Mouse (Mus musculus): ENCODE measurements around the gene Vwf.

Gene Vwf

DNA sequence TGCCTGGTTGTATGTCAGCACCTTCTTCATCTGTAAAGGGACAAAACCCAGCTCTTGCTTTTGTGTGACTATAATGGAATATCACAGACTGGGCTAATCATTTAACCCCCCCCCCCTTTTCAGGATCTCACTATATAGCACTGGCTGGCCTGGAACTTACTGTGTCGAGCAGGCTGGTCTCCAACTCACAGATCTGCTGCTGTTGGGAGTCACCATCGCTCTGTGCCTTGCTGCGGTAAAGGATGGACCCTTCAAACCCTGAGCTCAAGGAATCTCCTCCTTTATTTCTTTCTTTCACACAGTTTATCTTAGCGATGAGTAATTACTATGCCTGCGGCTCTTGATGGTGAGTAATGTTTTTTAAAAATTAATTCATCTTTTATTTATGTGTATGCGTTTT is at the start of gene Vwf:
Gene Vwf (plus strand): TSS at position 301 of the 400 bp plus-strand sequence.
- no peak for DNase-seq (ENCODE audit: low spot score)

DNA sequence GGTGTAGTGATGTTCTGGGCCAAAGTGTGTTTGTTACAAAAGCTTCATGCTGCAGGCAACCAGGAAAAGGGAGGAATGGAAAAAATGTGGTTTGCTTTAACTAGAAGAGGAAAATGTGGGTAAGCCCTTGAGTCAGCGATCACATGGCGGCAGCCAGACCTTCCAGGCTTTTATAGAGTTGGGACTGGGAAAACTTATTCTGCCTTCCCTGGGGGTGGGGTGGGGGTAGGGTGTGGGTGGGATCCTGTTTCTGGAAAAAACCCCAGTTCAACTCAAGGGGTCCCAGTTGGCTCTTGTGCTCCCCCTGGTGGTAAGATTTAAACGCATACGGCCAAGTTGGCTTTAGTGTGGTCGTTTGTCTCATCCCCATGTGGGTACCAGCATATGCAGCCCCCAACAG is 48.5 kb upstream of the Vwf start:
- DNase-seq (ENCODE audit: low spot score), result no peak

DNA sequence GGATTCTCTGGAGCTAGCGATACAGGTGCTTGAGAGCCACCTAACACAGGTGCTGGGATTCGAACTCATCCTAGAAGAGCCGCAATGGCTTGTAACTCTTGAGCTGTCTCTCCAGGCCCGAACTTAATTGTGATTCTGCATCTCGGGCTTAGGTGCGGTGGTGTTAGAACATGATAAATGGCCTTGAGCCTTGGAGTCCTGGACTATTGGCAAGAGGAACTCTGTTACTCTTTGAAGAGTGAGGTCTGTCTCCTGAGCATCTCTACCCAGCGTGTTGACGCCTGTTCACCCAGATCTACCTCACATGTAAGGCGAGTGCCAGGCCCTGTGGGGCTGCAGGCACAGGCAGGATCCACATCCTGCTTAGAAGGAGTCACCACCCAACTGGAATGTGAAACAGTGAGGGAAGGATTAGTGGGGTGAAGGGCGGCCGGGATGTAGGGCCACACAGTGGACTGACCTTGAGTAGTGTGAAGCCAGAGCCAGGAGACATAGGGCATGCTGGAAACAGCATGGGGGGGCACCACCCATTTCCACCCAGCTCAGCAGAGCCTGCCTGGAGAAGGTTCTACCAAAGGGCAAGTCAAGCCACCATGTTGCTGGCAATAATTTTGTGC is 43.3 kb upstream of the Vwf start:
- no peak for DNase-seq (ENCODE audit: low spot score)

DNA sequence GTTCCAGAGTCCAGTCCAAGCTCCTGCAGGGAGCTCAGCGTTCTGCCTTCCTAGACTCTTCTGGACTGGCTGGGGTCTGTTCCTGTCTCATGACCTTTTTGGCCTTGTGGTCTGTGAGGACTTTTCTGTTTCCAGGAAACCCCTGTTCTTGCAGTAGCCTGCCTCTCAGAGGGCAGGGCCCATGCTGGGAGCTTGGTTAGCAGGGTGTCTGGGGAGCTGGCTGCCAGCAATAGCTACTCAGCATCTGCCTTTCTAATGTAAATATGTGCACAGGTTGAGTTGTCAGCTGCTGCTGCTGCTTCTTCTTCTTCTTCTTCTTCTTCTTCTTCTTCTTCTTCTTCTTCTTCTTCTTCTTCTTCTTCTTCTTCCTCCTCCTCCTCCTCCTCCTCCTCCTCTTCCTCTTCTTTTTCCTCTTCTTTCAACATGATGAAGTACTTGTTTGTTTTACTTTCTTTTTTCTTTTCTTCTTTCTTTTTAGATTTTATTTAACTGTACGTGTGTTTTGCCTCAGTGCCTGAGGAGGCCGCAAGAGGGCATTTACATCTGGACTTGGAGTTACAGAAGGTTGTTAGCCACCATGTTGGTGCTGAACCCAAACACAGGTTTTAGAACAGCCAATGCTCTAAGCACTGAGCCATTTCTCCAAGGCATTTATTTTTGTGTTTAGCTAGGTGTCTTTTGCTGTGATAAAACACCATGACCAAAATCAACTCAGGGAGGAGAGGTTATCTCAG is 41.8 kb upstream of the Vwf start:
- no peak for DNase-seq (ENCODE audit: low spot score)

DNA sequence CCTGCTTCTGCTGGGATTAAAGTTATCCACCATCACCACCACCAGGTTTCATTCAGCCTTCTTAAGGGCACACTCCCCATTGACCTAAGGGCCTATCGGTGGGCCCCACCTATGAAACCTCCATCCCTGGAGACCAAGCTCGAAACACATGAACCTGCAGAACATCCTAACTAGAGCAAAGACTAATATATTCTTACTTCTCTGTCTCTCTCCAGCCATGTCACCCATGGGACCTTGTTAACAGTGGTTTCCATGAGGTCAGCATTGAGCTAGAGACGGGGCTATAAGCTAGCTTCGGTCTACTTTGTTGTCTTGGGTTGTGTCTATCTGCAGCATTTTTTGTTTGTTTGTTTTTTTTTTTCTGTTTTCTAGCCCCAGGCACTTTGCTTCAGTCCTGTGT is 40.1 kb upstream of the Vwf start:
- DNase-seq (ENCODE audit: low spot score), result no peak

DNA sequence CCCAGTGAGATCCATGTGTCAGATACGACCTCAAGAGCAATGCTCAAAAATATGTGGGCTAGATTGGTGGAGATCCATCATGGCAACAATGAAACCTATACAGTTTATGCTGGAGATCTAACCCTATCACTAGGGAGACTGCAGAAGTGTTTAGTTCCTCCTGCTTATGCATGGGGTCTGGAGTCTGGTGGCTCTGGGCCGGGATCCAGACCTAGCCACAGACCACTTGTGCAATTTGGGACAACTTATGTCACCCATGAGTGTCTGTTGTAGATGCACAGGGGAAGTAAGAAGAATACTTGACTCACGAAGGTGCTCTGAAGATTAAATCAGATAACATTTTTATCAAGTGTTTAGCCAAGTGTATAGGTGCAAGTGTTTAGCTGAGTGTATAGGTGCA is 36.8 kb upstream of the Vwf start:
- DNase-seq (ENCODE audit: low spot score), result no peak

DNA sequence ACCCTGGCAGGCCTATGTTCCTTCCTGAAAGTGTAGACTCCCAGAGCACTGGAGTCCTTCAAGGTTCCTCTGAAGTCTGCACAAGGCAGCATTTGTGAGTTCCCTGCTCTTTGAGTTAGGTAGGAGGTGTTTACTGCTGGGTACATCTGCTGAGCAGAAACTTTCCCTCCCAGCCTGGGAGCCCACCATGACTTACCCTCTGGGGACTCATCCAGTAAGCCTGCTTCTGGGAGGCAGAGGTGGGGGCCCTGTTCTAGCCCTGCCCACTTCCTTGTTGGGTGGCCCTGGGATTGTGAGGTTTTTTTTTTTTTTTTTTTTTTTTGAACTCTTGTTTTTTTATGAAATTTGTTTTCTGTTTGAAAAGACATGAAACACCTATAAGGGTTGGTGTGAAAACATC is 35.9 kb upstream of the Vwf start:
- DNase-seq (ENCODE audit: low spot score), result no peak

DNA sequence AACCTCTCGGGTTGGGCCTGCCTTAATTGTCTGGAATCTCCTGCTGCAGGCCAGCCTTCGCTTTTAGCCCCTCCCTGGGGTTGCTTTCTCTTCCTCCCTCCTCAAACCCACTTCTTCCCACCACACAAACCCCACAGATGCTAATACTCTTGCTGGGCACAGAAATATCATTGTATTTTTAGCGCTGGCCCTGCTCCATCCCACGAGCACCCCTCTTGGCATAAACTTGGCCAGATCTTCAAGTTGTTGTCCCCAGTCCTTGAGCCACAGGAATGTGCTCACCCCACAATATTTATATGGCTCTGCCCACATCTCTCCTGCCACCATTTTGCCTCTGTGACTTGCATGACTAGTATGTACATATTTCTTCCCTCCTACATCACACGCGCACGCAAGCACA is 35.4 kb upstream of the Vwf start:
- DNase-seq (ENCODE audit: low spot score), result no peak

DNA sequence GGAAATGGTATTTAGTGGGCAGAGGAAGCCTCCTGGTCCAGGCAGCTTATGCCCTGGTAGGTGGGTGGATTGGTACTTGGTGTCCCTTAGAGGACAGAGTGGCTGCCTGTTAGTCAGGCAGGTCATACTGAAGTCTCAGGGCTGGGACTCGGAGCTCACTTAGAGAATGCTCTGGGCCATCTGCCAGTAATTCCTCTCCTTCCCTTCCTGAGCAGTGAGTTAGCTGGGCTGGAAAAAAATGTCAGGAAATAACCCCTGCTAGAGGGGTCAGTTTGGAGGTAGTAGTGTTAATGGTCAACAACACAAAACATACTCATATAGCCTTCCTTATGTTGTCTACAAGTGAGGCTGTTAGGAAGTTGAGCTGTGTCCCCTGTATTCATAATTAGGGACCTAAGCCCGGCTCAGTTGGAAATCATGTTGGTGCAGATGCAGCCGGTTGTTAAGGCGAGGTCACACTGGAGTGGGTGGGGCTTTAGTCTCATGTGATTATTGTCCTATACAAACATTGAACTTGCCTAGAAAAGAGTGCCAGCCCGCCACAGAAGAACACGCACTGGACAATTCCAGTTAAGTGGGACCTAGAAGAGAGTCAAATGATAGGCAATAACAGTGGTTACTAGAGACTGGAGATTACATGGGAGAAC is 33.5 kb upstream of the Vwf start:
- DNase-seq (ENCODE audit: low spot score), result no peak

DNA sequence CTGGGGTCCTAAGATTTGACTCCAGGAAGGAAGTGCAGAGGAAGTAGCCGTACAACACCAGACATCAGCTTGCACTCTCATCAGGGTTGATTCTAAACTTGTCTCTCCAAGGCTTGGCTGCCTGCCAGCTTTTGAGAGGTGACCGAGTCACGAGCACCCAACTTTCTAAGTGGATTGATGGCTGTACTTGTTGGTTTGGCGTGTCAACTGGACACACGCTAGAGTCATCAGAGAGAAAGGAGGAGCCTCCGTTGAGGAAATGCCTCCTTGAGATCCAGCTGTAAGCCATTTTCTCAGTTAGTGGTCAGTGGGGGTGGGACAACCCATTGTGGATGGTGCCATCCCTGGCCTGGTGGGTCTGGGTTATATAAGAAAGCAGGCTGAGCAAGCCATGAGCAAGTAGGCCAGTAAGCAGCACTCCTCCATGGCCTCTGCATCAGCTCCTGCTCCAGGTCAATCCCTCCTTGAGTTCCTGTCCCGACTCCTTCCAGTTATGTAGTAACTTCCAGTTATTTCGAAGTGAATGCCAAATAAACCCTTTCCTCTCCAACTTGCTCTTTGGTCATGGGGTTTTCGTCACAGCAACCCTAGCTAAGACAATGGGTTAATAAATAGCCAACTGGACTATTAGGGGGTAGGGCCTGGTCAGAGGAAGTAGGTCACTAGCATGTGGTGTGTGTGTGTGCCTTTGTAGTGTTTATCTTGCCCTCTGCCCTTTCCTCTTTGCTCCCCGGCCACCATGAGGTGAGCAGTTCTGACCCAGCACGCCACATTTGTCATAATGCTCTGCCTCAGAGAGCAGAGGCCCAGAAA is 30.9 kb upstream of the Vwf start:
- DNase-seq (ENCODE audit: low spot score), result no peak

DNA sequence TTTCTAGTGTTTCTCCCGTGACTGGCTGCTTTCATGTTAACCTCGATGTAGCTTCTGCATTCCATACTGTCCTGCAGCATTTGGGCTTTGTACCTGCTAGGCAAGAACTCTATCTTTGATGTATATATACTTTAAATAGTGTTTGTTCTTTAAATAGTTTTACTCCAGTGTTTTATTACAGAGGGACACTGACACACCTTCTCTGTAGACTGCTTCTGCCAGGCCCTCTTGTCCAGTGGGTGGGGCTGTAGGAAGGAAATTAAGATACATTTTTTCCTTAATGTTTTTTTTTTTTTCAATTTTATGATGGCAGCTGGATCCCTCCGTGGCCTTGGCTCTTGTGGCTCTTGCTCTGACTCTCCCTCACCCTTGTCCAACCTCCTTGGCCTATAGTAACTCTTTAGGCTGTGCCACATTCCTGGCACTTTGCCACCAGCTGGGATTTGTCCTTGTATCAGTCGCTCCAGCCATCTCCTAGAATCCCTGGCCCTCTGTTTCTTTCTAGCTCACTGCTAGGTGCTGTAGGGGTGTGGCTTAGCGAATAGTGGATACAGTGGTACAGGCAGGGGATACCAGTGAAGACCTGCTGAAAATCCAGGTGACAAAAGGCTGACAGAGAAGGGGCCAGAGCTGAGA is 24.9 kb upstream of the Vwf start:
- no peak for DNase-seq (ENCODE audit: low spot score)

DNA sequence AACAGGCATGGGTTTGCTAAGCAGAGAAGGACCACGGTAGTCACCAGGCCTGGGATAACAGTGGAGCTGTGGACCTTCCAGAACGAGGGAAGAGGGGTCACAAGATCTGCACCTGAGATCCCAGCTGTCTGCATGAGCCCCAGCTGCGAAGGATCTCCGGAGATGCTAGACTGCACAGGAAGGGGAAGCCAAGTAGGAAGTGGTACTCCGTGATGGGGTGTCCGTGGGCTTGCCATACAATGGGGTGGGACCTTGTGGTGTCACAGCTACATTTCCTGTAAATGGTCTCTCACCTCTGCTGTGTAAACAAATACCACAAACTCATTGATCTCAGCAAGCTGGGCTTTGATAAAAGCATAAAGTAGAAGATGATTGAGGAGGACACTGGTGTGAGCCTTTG is 22.5 kb upstream of the Vwf start:
- no peak for DNase-seq (ENCODE audit: low spot score)

DNA sequence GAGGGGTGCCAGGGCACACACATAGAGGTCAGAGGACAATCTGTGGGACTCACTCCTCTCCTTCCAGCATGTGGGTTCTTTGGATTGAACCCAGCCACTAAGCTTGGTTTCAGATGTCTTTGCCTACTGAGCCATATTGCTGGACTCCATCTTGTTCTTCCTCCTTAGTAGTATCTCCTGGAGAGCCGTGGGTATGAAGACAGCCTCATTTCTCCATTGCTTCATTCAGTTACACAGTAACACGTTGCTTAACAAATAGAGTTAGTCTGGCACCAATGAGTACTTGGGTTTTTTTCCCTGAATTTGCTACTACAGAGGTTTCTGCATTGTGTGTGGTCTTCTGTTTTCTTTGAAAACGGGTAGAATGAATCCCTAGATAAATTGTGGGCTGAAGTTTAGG is 20.5 kb upstream of the Vwf start:
- no peak for DNase-seq (ENCODE audit: low spot score)

DNA sequence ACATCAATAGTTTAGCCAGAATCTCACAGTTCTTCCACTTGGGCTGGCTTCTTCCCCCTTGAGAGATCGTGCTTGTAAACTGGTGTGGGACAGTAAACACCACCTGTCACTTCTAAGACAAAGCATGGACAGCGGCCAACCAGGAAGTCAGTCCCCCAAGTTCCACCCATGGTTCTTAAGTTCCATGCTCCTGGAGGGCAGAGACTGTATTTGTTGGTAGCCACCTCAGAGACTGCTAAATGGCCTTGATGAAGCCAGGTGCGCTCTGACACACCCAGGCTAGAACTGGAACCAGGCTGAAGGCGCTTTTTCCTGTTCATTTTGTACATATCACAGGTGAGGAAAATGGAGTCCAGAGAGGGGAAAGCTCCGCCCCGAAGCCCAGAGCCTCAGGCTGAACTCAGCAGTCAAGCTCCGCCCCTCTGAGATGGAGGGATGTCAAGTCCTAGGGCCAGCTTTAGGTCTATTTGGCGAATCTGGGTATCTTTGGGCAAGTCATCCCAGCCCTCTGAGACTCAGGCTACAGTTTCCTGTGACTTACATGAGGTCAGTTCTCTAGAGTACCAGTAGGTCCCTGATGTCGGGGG is 17.9 kb upstream of the Vwf start:
- DNase-seq (ENCODE audit: low spot score), result no peak

DNA sequence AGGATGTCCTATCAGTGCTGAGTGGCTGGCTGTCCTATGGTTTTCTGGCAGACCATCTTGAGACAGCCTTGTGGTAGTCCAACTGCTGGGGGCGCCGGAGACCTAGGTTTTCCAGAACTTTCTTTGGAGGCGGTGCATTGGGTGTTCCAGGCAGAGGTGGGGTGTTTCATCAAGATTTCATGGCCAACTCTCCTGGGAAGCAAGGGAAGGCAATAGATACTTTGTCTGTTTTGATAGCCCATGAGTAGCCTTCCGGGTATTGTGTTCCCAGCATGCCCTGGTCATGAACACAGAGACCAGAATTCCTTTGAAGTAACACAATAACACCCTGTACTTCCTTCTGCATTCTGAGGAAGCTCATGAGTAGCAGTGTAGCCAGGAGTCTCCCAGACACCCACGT is 17.1 kb upstream of the Vwf start:
- no peak for DNase-seq (ENCODE audit: low spot score)

DNA sequence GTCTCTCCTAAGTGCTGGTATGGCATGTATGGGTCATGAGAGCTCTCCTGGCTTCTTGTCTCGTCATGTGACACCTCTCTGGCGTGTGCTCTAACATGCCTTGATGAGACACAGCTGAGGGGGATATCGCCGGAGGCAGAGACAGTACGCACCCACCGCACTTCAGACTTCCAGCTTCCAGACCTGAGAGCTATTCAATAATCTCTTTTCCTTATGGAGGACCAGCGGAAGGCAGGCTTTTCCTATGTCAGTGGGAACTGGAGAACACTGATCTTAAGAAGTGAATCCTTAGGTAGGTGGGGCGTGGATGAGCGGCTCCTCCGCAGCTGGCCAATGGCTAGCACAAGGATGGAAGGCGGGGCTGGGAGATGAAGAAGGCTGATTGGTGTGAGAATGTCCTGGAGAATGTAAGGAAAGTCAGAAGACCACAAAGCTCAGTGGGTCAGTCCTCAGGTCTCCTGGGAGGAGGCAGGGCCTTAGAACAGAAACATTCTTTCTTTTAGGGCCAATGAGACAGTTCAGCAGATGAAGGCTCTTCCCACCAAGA is 13.4 kb upstream of the Vwf start:
- DNase-seq (ENCODE audit: low spot score), result no peak

DNA sequence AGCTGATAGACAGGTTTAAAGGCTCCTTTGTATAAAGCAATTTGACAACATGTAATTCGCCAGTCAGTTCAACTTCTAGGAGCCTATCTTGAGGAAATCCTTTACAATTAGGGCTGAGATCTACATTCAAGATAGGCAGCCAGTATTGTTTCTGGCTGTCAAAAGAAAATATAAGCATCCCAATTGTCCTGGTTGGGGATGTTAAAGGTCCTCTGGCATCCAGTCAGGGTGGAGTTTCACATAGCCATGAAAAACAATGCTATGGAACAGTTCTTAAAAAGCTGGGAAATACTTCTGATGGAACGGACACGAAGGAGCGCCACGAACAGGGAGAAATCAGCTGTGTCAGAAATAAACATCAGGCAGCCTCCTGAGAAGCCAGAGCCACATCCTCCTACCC is 11.6 kb upstream of the Vwf start:
- DNase-seq (ENCODE audit: low spot score), result no peak

DNA sequence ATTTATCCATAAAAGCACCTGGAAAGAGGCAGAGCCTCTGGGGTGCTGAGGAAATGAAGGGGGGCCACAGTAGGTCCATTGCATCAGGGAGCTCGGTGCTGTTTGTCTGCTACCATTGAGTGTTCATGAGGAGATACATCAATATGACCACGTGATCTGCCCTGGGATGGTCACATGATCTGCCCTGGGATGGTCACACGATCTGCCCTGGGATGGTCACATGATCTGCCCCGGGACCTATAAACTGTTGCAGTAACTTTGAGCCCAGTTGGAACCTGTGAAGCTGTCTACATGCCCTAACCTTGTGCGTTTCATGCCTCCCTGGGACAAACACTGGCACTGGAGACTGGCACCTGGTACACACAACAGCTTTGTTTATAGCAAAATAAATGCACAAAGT is 8.1 kb upstream of the Vwf start:
- DNase-seq (ENCODE audit: low spot score), result no peak

DNA sequence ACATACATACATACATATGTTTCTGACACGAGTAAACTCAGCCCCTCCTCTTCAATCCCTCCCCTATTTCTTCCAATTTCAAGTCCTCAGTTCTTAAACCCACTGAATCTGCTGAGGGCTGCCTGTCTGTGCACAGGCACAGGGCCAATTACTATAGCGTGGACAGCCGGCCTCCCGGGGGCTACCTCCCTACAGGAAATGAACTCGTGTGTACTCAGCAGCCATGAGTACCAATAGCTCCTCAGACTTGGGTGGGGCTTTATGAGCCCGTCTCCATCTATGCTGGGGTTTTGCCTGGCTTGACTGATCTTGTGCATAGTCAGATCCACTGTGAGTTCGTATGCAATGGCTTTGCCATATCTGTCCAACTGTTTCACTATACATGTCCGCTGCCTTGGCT is 7.2 kb upstream of the Vwf start:
- no peak for DNase-seq (ENCODE audit: low spot score)

DNA sequence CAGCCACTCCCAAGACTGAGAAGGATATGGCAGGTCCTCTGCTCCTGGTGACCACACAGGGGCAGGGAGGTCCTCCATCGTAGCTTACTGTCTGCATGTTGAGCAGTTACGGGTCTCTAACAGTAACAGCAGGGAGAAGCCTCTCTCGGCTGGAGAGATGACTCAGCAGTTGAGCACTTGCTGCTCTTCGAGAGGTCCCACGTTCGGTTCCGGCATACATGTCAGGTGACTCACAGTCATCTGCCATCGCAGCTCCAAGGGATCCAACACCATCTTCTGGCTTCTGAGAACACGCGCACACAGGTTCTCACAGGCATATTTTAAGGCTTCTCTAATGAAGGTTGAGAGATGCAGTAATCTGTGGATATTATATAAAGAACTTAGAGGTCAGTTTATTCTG is 6.4 kb upstream of the Vwf start:
- no peak for DNase-seq (ENCODE audit: low spot score)

DNA sequence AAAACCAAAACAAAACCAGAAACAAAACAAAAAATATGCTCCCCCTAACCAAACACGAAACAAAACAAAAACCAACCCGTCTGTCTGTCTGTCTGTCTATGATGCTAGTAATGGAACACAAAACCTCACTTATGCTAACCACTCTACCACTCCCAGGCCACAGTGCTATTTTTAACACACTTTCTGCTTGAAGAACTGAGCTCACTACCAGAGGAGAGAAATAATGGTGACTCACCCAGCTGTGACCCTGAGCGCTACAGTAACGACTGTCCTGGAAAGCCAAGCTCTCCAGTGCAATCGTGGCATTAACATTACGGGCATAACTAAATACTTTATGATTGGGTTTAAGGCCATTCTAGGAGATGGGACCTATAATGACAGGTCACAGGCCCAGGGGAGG is 5.7 kb upstream of the Vwf start:
- DNase-seq (ENCODE audit: low spot score), result no peak

DNA sequence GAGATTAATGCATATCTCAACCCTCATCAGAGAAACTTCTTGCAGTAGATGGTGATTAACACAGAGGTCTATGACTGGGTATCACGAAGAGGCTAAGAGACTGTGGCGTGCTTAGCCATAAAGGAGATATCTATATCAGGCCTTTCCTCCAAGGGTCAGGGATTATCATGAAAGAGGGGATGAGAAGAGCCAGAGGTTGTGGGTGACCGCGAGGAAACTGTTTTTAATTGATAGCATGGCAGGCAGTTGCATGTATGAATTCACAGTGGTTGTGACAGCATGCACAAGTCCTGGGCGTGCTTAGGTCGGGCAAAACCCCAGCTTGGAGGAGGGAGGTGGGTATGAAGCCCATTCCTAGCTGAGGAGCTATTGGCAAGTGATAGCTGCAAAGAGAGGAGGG is 5.3 kb upstream of the Vwf start:
- no peak for DNase-seq (ENCODE audit: low spot score)
